Mouse (Mus musculus): ENCODE measurements around the gene Rbm4.
"Not testable (repeated sequence)": the region's sequence is repeated elsewhere in the genome, so short reads cannot be mapped to it uniquely, and the experiment has no call there.

Gene Rbm4

DNA sequence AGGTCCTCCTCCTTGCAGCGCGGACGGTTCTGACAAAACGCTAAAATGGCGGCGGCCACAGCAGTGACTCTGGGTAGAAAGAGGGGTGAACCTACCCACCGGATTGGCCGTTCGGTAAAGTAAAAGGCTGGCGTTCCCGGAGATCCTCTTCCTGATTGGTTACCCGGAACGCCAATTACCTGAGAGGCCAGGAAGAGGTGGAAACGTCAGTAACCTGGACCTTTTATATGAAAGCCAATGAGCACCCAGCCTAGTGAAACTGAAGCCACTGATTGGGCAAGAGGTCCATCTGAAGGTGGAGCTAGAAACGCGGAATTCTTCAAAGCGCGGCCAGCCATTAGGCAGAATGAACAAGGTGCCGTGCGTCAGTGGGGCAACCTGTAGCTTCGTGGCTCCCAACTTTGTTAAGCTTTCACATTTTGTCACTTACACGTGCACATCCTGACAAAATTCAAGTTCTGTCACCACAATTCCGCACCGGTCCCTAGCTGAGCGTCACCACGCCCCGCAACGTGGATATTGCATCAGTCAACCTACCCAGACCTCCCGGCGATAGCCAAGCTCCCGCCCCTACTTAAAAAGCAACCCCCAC lies at the start of gene Rbm4:
Gene Rbm4 (minus strand): TSS at position 71 of the 592 bp plus-strand sequence.
- peak; percentile 98 to 100 for DNase-seq

DNA sequence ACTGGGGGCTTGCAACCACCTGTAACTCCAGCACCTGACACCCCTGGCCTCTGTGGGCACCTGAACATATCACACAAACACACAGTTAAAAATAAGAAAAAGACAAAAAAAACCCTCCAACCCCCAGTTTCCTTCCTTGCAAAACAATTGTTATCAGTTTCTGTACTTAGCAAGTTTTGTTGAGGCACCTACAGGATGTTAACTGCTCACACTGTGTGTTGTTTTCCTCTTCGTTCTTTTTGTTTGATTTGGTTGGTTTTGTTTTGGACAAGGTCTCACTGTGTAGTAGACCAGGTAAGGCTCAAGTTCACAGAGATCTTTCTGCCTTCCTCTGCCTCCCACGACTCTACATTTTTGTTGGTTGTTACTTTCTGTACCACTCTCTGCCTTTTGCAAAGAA lies 48.9 kb upstream of the Rbm4 start:
- DNase-seq = no peak

DNA sequence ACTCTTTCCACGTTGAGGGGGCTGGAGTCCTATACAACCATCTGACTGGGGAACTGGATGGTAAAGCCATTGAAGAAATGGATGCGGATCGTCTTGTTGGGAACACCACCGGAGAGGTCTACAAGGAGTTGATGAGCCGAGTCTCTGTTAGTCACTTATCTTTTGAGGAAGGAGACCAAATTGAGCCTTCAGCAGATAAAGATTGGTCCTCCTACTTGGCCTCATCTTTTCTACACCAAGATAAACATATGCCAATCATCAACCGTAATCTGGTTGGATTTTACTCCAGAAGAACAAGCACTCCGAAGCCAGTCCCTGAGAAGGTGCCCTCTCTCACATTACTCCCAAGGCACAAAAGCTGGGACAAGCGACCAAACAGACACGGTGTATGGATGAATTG lies 47.1 kb upstream of the Rbm4 start:
- DNase-seq = no peak

DNA sequence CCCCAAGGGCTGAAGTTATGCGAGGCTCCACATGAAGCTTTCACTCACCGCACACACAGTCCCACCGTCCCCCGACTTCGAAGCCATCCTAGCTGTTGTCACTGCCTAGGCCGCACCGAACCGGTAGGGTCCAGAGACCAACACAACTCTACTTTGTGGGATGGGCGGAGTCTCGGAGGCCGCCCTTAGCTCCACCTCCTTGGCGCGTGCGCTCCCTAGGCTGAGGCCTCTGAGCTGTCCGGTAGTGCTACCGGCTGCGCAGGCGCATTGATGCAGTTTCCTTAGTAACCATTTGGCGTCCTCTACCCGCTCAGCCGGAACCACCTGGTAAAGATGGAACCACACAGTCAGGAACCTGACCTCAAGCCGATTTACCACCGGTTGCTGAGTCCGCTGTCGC lies 45.4 kb upstream of the Rbm4 start, which contains the start of the genes Ccs and Ccdc87:
Gene Ccs (minus strand): TSS at position 184 of the 400 bp plus-strand sequence.
Gene Ccdc87 (plus strand): TSS at position 218 of the 400 bp plus-strand sequence.
- peak; percentile 99 for DNase-seq

DNA sequence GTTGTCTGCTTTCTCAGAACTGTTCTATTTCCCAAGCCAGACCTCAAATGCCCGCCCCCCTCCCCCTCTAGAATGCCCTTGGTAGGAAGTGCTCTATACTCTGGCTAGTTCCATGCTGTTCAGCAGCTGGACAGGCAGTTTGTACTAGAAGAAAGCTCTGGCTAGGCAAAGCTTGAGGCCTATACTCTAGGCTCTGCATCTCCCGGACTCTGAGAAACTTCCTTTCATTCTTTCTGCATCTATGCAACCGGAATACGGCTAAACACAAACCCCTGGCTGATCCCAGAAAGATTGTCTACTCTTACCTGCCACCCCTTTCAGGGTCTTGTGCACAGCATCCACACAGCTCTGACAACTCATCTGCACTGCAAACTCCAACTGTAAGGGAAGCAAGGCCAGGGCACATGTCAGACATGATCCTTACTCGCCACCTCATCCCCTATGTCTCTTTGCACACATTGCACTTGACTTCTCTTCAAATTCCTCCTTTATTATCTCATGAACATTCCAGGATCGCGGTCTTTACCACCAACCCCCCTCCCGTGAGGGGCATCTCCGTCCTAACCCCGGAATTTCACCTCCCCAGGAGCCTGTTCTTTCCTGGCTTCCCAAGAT lies 44.9 kb upstream of the Rbm4 start:
- no peak for DNase-seq

DNA sequence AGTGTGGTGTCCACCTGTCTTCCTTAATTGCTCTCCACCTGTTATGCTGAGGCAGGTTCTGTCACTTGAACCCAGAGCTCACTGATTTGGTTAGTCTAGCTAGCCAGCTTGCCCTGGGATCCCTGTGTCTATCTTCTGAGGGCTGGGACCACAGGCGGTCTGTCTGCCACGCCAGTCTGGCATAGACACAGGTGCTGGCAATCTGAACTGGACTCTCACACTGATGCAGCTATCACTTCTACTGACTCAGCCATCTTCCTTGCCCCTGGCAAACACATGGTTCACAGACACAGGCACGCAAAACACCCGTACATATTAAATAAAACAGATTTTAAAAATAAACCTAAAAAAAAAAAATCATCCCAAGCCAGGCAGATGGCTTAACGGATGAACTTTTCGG lies 43.3 kb upstream of the Rbm4 start:
- peak in 1 of 2 experiments; percentile 25 for DNase-seq

DNA sequence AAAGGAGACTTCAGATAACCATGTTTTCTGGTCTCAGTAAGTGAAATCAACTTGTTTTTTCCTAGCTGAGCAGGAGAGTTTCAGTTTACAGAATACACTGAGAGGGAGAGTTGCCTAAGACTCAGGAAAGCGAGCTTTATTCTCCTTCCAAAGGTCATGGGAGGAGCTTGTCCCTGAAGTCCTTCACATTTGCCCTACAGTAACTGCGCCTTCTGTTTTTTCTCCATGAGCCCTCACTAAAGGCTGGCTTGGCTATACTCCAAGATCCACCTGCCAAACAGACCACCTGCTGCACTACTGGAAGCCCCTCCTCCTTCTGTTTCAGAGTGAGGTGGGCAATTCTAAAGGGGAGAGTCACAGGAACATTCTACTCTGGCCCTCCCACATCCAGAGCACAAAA lies 42.4 kb upstream of the Rbm4 start:
- peak; percentile 52 to 72 for DNase-seq

DNA sequence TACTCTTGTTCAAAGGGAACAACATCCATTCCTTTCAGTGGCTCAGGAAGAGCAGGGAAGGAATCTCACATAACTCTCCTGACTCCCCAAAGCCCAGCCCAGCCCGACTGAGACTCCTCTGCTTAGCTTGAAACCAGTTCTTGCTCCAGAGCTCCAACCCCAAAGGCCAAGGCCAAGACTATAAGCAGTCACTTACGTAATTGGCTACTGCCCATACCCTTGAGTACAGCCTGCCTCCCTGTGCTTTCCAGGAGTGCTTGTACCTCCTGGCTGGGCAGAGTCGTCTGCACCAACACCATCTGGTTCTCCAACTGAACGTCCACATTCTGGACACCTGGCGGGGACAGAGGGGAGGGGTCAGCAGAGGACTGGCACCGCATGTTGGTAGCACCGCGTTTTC lies 40.3 kb upstream of the Rbm4 start:
- no peak for DNase-seq

DNA sequence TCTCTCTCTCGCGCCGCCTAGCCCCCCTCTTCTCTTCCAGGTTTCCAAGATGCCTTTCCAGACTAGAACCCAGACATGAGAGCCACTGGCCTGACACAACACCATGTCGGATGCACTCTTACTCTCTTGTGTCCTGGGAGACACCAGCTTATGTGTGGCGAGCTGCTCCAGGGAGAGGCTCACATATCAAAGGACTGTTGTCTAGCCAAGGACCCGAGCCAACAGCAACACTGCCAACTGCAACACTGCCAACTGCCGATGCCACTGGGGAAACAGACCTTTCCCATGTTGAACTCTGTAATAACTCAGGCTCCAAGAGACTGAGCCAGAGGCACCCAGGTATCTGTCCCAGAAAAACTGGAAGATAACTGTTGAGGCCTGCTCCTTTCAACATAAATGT lies 35.5 kb upstream of the Rbm4 start:
- DNase-seq = peak; percentile 66 to 76

DNA sequence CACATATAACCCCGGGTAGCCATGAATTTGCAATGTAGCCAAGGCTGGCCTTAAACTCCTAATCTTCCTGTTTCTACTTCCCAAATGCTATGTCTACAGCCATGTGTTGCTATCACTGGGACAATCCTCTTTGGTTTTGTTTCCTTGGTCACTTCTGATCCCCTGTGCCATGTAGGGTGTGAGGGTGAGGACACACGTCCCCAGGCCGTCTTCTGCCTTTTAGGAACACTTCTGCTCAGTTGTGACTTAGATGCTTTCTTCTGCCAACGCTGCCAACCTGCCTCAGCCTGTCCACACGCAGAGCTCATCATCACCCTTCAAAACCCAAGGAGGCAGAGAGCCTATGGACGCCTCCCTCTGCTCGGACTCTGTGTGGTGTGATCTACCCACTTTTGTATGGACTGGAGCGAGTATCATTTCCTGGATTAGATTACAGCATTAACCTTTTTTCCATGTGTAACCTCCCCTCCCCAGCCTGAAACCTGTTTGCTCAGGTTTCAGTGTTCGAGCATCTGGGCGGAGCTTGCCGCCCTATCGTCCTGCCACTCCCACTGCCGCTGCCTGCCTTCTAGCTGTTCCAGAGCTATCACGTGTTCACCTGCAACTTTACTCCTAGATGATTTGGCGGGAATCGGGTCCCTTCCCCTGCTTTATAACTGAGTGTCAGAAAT lies 34.9 kb upstream of the Rbm4 start:
- peak; percentile 73 to 79 for DNase-seq

DNA sequence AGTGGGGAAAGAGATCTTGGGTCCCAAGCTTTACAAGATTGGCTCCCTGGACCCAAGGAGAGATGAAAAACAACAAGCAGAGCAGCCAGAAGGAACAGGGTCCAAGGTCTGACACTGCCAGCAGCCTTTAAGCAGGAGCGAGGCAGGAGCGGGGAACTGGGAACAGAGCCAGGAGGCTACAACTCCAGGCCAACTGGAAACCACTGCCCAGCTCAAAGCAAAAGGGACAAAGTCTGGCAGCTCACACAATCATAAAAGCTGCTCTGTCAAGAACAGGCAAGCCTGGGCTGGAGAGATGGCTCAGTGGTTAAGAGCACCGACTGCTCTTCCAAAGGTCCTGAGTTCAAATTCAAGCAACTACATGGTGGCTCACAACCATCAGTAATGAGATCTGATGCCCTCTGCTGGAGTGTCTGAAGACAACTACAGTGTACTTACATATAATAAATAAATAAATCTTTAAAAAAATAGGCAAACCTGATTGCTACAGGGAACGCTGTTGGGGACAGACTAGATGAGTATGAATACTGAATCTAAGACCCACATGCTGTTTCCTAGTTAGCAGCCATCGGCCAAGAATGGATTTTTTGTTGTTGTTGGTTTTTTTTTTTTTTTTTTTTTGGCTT lies 27.1 kb upstream of the Rbm4 start:
- peak; percentile 93 to 97 for DNase-seq

DNA sequence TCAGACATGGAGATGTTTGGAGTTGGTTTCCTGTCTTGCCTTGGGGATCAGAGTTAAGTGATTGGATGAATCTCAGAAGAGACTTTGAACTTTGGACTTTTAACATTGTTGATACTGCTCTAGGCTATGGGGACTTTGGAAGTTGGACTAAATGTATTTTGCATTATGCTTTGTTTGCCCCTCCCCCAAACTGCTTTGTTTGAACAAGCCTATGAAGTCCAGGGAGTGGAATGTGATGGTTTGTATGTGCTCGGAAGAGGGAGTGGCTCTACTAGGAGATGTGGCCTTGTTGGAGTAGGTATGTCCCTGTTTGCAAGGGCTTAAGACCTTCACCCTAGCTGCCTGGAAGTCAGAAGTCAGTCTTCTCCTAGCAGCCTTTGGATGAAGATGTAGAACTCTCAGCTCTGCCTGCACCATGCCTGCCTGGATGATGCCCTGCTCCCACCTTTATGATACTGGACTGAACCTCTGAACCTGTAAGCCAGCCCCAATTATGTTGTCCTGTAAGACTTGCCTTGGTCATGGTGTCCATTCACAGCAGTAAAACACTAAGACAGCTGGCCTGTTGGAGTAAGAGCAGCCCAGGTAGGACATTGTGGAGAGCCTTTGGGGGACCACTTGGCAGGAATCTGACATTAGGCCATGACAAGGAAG lies 23.6 kb upstream of the Rbm4 start:
- DNase-seq = no peak

DNA sequence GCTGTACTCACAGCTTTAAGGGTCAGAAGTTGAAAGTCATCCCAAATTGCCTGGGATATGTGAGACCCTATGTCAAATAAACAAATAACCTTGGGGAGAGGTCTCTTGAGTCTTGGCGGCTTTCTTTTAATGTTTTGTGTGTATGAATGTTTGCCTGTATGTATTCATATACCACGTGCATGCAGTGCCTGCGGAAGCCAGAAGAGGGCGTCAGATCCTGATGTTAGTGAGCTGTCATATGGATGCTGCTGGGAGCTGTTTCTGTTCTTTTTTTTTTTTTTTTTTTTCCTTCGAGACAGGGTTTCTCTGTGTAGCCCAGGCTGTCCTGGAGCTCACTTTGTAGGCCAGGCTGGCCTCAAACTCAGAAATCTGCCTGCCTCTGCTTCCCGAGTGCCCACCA lies 19.3 kb upstream of the Rbm4 start:
- DNase-seq = peak in 1 of 2 experiments; percentile 67

DNA sequence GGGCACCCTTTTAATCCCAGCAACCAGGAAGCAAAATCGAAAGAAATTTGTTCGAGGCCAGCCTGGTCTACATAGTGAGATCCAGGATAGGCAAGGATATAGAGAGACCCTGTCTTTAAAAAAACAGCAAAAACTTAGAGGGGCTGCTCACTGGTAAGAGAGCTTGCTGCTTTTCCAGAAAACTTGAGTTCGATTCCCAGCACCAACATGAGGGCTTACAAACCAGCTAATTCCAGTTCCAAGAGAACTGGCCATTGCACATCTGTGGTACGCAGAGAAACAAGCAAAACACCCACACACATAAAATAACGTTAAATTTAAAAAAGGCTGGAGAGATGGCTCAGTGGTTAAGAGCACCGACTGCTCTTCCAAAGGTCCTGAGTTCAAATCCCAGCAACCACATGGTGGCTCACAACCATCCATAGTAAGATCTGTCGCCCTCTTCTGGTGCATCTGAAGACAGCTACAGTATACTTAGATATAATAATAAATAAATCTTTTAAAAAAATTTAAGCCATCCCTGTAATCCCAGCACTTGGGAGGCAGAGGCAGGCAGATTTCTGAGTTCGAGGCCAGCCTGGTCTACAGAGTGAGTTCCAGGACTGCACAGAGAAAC lies 18.7 kb upstream of the Rbm4 start:
- DNase-seq = not testable (repeated sequence)

DNA sequence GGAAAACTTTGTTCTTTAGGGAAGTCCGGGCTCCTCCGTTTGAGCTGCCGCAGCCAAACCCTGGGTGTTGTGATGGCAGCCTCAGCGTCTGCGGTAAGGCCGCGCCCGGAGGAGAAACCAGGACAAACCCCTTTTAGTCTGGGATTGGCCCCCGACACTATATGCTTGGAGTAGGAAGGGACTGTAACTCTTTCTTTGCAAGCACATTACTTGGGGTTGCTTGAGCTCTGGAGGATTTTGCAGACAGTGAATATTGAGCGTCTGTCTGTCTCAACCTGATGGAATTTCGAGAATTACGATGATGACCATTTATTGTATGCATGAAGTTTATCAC lies 18.2 kb upstream of the Rbm4 start:
- no peak for DNase-seq

DNA sequence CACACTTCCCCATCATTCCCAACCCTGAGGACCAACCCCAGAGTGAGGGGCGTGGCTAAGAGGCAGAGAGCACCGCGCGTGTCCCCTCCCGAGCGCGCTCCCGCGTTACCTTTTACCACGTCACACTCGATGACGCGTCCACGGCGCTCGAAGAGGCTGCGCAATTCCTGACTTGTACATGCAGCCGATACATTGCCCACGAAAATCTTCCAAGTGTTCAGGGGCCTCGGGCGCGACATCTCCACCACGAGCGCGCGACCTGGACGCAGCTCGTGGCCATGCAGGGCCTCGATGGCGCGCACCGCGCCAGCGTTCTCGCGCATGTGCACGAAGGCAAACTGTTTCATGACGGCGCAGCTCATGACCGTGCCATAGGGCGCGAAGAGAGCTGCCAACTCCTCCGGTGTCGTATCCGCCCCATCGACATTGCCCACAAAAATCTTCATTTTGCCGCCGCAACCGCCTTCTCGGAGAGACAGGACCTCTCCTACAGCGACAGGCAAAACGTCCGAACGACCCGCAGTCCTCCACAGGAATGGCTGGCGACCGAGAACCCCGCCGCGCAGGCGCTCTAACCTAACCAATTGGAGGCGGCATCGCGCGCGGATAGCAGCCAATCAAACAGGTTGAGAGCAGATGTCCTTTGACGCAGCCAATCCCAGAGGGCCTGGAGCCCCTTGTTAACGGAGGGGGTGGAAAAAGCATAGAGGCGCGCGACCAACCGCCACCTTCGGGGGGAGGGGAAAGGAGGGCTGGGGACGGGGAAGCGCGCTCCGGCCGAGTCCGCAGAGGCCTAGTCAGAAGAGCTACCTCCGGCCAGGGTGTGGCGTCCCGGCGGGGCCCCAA lies 17.6 kb upstream of the Rbm4 start, which contains the start of the genes Gm21992 and Rbm14:
Gene Gm21992 (minus strand): TSS at position 550 of the 846 bp plus-strand sequence.
Gene Rbm14 (minus strand): TSS at position 572 of the 846 bp plus-strand sequence.
- DNase-seq = peak; percentile 97 to 99

DNA sequence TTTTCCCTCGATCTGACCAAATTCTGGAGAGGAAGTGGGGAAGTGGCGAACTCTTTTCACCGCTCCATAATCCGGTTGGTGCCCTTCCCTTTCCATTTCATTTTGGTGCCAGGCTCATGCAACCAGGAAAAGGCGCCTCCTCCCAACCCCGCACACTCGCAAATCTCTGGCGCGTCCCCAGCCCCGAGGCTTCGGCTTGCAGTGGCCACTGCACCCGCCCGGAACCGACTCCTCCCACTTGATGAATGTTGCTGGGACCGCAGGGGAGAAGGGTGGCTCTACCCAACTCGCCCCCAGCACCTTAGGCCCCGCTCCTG lies 17.0 kb upstream of the Rbm4 start:
- no peak for DNase-seq

DNA sequence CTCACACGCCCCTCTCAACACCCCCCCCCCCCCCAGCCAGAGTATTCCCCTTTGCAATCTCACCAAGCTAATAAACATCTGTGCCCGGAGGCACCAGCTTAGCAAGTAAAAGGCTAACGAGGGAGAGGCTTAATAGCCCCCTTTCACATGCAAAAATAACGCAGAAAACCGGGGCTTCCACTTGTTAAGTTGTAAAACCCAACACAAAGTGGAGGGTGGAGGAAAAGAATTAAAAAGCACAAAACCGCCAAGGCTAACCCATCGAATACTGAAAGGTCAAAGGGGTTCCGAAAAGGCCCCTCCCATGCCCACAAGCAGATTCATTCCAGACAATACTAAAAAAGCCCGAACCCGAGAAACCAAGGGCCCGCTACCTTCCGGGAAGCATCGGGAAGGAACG lies 16.6 kb upstream of the Rbm4 start:
- no peak for DNase-seq

DNA sequence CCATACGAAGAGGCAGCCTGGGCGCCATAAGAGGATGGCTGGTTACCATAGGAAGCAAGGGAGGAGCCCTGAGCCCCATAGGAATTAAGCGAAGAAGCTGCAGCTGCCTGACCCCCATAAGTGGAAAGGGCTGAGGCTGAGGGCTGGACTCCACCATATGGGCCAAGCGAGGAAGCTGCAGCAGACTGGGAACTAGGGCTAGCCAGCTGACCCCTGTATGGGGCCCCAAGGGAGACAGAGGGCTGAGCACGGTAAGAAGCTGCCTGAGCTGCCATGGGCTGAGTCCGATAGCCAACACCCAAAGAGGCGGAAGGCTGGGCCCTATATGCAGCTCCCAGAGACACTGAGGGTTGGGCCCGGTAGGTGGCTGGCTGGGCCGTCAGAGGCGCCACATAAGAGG lies 9.6 kb upstream of the Rbm4 start:
- no peak for DNase-seq

DNA sequence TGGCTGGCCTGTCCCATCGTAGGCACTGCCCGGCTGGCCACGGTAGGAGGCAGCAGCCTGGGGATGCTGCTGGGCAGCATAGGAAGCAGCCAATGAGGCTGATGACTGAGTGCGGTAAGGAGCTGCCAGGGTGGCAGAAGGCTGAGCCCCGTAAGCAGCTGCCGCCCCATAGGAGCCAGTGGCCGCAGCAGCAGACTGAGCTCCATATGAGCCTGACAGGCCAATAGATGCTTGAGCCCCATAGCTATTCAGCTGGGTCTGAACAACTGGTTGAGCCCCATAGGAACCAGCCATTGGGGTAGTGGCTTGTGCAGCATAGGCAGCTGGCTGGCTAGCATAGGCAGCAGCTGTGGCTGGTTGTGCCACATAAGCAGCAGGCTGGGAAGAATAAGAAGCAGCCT lies 9.0 kb upstream of the Rbm4 start:
- DNase-seq = no peak

DNA sequence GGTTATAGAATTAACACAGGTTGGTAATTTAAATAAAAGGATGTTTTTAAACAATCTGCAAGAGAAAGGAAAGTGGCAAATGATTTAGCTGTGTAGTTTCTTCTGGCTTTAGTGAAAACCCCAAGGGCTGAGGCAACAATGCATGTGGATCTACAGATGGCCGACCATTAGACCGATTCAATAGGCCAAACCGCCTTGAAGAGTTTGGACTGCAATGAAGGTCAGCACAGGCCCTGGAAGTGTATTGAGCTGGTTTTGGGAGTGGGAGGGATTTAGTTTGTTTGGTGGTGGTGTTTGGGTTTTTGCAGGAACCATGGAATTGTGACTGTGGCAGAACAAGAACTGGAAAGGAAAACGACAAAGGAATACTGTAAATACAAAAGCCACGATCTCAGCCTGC lies 5.4 kb upstream of the Rbm4 start:
- no peak for DNase-seq

DNA sequence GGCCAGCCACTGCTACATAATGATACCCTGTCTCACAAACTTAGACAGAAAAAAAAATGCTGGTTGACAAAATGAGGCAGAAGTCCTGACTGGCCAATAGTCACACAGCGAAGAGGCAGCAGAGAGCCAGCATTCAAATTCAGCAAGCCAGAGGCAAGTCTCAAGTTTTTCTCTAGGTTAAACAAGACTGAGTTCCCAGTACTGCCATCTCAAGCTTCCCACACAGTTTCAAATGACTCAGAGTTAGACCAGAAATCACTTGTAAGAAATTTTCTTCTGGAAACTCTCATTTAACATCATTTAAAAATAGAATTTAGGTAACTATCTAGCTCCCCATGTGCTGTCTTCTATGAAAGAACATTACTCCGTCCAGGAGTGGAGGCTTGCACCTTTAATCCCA lies 4.1 kb upstream of the Rbm4 start:
- no peak for DNase-seq

Data from kidney, postnatal 36 days (tissue).